Mouse (Mus musculus): ENCODE results near the gene Frs3. TPM values are rescaled to one million over a fixed set of nuclear protein-coding genes. Genes with fewer than 3 reads are reported as not detected.

The Frs3 gene
- total and polyA plus RNA-seq, 3 experiments: 1.6 to 2.1 (median 2.0) TPM

DNA sequence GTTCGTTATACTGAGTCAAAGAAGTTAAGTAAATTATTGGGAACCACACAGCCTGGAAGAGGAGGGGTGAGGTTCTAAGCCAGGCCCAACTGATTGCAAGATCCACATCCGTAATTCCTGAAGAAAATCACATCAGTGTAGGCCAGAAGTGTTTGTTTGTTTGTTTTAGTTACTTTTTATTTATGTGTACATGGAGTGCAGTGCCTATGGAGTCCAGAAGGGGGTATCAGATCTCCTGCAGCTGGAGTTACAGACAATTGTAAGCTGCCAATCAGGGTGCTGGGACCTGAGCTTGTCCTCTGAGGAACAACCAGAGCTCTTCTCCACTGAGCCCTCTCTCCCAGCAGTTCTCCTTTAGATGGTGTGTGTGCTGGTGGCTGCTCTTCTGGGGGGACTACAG lies 51.4 kb downstream of the Frs3 start:
- Histone ChIP-seq H3K27me3 (ENCODE audit: insufficient read depth, low read length) (0 out of 2 replicates have a peak, but pooled peaks cover 4% of the 10 kb centered on the region), H3K9me3 (replicated peaks) (peaks cover 2% of the 10 kb centered on the region; the same call in 1 of the 2 replicates), H3K4me1 (ENCODE audit: insufficient read depth, low read depth, low read length) (peaks cover 71% of the 10 kb centered on the region), H3K36me3 (replicated peaks) (peaks cover 12% of the 10 kb centered on the region), H3K4me3 (ENCODE audit: low read depth, low read length) (no peak overlapping the region)
- ATAC-seq (ENCODE audit: extremely low read depth, insufficient number of reproducible peaks, low FRiP score, poor library complexity, severe bottlenecking): no peak
- TF ChIP-seq GATA2 (IDR thresholded peaks at IDR 0.05; ENCODE audit: borderline replicate concordance, low read depth, low read length) (no peak), TAL1 (conservative IDR thresholded peaks at IDR 0.05; ENCODE audit: low read depth, low read length) (no peak), CTCF (IDR thresholded peaks at IDR 0.05; ENCODE audit: low read depth, low read length) (no peak), POLR2AphosphoS5 (IDR thresholded peaks at IDR 0.05; ENCODE audit: insufficient replicate concordance, low read depth, low read length) (no peak), GATA1 (IDR thresholded peaks at IDR 0.05; ENCODE audit: borderline replicate concordance, low read length) (no peak)
- DNase-seq (ENCODE audit: low spot score): no peak

DNA sequence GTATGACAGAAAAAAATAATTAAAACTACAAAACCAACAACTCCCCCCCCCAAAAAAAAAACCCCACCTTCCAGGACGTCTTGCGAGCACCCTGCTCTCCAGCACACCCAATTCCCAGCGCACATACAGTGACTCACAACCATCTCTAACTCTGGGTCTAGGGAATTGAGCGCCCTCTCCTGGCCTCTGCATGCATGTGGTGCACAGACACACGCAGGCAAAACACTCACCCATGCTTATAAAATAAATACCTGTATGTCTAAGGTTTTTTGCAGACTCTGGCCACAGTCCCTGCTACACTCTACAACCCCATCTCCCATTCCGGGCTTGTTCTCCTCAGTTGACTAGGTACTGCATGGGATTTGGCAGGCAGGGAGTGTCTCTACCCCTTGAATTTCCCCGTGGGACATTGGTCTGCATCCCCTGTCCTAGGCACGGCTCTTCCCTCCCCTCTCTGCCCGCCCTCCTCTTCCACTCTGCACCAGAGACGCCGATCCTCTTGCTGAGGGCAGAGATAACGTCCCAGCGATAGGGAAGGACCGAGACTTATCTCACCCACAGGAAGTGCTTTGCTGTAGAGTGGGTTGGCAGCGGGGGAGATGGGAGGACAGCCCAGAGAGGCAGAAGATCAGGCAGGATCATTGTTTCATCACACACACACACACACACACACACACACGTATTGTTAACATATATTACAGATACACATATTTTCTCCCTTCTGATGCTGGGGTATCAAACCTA lies 54.3 kb downstream of the Frs3 start:
- H3K4me1 ChIP-seq (ENCODE audit: insufficient read depth, low read depth, low read length): peaks cover 61% of the 10 kb centered on the region
- H3K27me3 ChIP-seq (ENCODE audit: insufficient read depth, low read length): no peaks in the 10 kb centered on the region
- H3K4me3 ChIP-seq (ENCODE audit: low read depth, low read length): peak overlapping the region; percentile 61; the same call in 1 of the 2 replicates
- TF ChIP-seq CTCF (IDR thresholded peaks at IDR 0.05; ENCODE audit: low read depth, low read length) (peak; percentile 54), GATA2 (IDR thresholded peaks at IDR 0.05; ENCODE audit: borderline replicate concordance, low read depth, low read length) (no peak), GATA1 (IDR thresholded peaks at IDR 0.05; ENCODE audit: borderline replicate concordance, low read length) (no peak), POLR2AphosphoS5 (IDR thresholded peaks at IDR 0.05; ENCODE audit: insufficient replicate concordance, low read depth, low read length) (no peak), TAL1 (conservative IDR thresholded peaks at IDR 0.05; ENCODE audit: low read depth, low read length) (peak; percentile 61)
- ATAC-seq (ENCODE audit: extremely low read depth, insufficient number of reproducible peaks, low FRiP score, poor library complexity, severe bottlenecking) (peak; percentile 90), DNase-seq (ENCODE audit: low spot score) (peak; percentile 90)
- H3K36me3 ChIP-seq (replicated peaks): peaks cover 20% of the 10 kb centered on the region
- peaks cover 2% of the 10 kb centered on the region; the same call in 1 of the 2 replicates for H3K9me3 ChIP-seq (replicated peaks)

DNA sequence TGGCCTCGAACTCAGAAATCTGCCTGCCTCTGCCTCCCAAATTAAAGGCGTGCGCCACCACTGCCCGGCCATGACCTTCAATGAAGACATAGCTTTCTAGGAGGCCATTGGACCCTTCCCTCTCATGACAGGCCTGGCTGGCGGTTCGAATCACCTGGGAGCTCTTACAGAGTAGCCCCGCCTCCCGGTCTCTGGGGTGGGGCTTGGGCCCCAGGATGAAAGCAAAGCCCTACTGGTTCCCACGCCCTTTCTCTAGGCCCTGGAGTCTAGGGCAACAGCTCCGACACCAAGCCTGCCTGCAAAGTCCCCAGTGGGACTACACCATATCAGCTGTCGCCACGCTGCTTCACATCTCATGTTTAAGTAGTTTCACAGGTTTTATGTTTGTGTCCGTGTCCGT lies 55.3 kb downstream of the Frs3 start:
- H3K4me1 ChIP-seq (ENCODE audit: insufficient read depth, low read depth, low read length): peaks cover 62% of the 10 kb centered on the region
- H3K27me3 ChIP-seq (ENCODE audit: insufficient read depth, low read length): no peaks in the 10 kb centered on the region
- peaks cover 29% of the 10 kb centered on the region for H3K36me3 ChIP-seq (replicated peaks)
- TF ChIP-seq POLR2AphosphoS5 (IDR thresholded peaks at IDR 0.05; ENCODE audit: insufficient replicate concordance, low read depth, low read length): no peak
- TF ChIP-seq GATA1 (IDR thresholded peaks at IDR 0.05; ENCODE audit: borderline replicate concordance, low read length): no peak
- no peak for TF ChIP-seq CTCF (IDR thresholded peaks at IDR 0.05; ENCODE audit: low read depth, low read length)
- TF ChIP-seq GATA2 (IDR thresholded peaks at IDR 0.05; ENCODE audit: borderline replicate concordance, low read depth, low read length): no peak
- TF ChIP-seq TAL1 (conservative IDR thresholded peaks at IDR 0.05; ENCODE audit: low read depth, low read length): no peak
- peak overlapping the region; percentile 1; the same call in 1 of the 2 replicates for H3K4me3 ChIP-seq (ENCODE audit: low read depth, low read length)
- H3K9me3 ChIP-seq (replicated peaks): peaks cover 2% of the 10 kb centered on the region; the same call in 1 of the 2 replicates
- no peak for DNase-seq (ENCODE audit: low spot score)
- ATAC-seq (ENCODE audit: extremely low read depth, insufficient number of reproducible peaks, low FRiP score, poor library complexity, severe bottlenecking): no peak

DNA sequence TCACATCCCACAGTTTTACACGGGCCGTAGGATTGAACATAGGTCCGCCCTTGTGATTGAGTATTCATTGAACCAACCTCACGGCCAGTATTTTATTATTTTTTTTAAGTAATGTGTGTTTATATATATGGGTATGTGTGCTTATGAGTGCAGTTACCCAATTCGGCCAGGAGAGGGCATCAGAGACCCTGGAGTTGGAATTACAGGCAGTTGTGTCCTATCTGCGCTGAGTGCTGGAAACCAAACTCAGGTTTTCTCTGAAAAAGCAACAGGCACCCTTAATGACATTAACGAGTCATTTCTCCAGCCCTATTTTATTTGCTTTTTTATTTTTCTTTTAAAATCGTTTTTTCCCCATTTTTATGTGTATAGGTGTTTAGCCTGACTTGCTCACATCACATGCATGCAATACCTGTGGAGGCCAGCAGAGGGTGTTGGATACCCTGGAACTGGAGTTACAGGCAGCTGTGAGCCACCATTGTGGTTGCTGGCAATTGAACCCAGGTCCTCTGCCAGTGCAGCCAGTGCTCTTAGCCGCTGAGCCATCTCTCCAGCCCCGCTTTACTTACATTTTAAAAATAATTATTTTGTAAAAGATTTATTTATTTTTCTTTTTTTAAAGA lies 56.0 kb downstream of the Frs3 start:
- no peak for DNase-seq (ENCODE audit: low spot score)
- no peak for TF ChIP-seq GATA2 (IDR thresholded peaks at IDR 0.05; ENCODE audit: borderline replicate concordance, low read depth, low read length)
- no peak; the same call in 1 of the 2 replicates for TF ChIP-seq CTCF (IDR thresholded peaks at IDR 0.05; ENCODE audit: low read depth, low read length)

DNA sequence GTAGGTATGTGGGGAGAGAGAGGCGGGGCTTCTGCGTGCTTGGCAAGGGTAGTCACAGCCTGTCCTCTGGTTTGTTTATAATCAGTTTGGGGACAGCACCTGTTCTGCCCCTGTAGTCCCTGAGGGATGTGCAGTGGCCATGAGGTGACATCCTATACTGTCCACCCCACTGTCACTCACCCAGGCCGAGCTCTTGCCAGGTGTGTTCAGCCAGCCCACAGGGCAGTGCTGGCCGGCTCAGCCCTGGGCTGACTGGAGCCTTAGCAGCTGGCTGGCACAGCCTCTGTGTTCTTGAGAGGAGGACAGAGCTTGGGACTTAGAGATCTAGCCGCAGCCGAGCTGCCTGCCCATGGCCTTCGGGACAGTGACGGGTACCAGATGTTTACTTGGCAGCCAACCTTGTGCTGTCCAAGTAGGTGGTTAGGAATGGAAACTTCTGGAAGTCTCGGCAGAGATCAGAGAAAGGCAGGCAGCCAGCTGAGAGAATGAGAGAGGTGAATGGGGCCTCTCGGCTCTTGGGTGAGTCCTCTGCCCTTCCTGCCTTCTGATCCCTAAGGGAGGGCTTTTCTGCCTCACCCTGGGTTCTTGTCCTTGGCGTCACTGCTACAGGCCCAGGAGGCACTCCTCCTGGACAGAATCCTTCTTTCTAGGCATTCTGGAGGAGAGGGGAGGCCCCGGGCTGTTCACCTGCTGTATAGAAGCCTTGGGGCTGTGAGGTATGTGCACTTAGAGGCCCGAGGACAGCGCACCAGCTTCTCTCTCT lies 60.1 kb downstream of the Frs3 start:
- no peak for TF ChIP-seq GATA1 (IDR thresholded peaks at IDR 0.05; ENCODE audit: borderline replicate concordance, low read length)
- no peak for TF ChIP-seq POLR2AphosphoS5 (IDR thresholded peaks at IDR 0.05; ENCODE audit: insufficient replicate concordance, low read depth, low read length)
- TF ChIP-seq TAL1 (conservative IDR thresholded peaks at IDR 0.05; ENCODE audit: low read depth, low read length): no peak
- TF ChIP-seq CTCF (IDR thresholded peaks at IDR 0.05; ENCODE audit: low read depth, low read length): no peak
- no peak for TF ChIP-seq GATA2 (IDR thresholded peaks at IDR 0.05; ENCODE audit: borderline replicate concordance, low read depth, low read length)
- H3K36me3 ChIP-seq (replicated peaks): peaks cover 57% of the 10 kb centered on the region
- no peaks in the 10 kb centered on the region for H3K27me3 ChIP-seq (ENCODE audit: insufficient read depth, low read length)
- ATAC-seq (ENCODE audit: extremely low read depth, insufficient number of reproducible peaks, low FRiP score, poor library complexity, severe bottlenecking): no peak
- DNase-seq (ENCODE audit: low spot score): no peak
- no peak overlapping the region for H3K4me3 ChIP-seq (ENCODE audit: low read depth, low read length)
- peaks cover 5% of the 10 kb centered on the region; the same call in 1 of the 2 replicates for H3K9me3 ChIP-seq (replicated peaks)
- H3K4me1 ChIP-seq (ENCODE audit: insufficient read depth, low read depth, low read length): peaks cover 48% of the 10 kb centered on the region

More for the DNA sequence above, 56.0 kb downstream of the Frs3 start:
- Histone ChIP-seq H3K27me3 (ENCODE audit: insufficient read depth, low read length) (no peaks in the 10 kb centered on the region), H3K4me1 (ENCODE audit: insufficient read depth, low read depth, low read length) (peaks cover 61% of the 10 kb centered on the region), H3K9me3 (replicated peaks) (peaks cover 2% of the 10 kb centered on the region; the same call in 1 of the 2 replicates), H3K4me3 (ENCODE audit: low read depth, low read length) (no peak overlapping the region), H3K36me3 (replicated peaks) (peaks cover 34% of the 10 kb centered on the region)
- ATAC-seq (ENCODE audit: extremely low read depth, insufficient number of reproducible peaks, low FRiP score, poor library complexity, severe bottlenecking): no peak

DNA sequence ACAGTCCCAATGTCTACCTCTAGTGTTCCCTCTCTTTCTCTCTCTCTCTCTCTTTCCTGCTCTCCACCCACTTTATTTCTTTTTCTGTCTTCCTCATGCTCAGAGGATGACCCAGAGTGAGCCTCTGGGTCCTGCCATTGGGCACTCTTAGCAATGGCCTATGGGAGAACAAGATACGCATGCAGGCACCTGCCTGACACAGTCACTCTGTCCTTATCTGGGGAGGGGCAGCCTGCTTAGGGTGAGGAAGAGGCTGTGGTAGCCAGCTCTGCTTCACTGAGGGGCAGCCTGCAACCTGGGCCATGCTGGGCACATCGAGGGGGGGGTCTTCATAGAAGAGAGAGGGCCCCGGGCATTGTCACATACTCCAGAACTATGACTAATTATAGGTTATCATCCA lies 60.8 kb downstream of the Frs3 start:
- no peak for DNase-seq (ENCODE audit: low spot score)
- no peaks in the 10 kb centered on the region for H3K27me3 ChIP-seq (ENCODE audit: insufficient read depth, low read length)
- TF ChIP-seq POLR2AphosphoS5 (IDR thresholded peaks at IDR 0.05; ENCODE audit: insufficient replicate concordance, low read depth, low read length) (no peak), TAL1 (conservative IDR thresholded peaks at IDR 0.05; ENCODE audit: low read depth, low read length) (no peak), GATA1 (IDR thresholded peaks at IDR 0.05; ENCODE audit: borderline replicate concordance, low read length) (no peak), GATA2 (IDR thresholded peaks at IDR 0.05; ENCODE audit: borderline replicate concordance, low read depth, low read length) (no peak), CTCF (IDR thresholded peaks at IDR 0.05; ENCODE audit: low read depth, low read length) (no peak)
- peaks cover 52% of the 10 kb centered on the region for H3K36me3 ChIP-seq (replicated peaks)
- peaks cover 47% of the 10 kb centered on the region for H3K4me1 ChIP-seq (ENCODE audit: insufficient read depth, low read depth, low read length)
- no peak for ATAC-seq (ENCODE audit: extremely low read depth, insufficient number of reproducible peaks, low FRiP score, poor library complexity, severe bottlenecking)
- no peak overlapping the region for H3K4me3 ChIP-seq (ENCODE audit: low read depth, low read length)
- H3K9me3 ChIP-seq (replicated peaks): peaks cover 5% of the 10 kb centered on the region; the same call in 1 of the 2 replicates
